Comparison of ENCODE assay signal across 19 mouse cellular contexts in the genomic region with DNA sequence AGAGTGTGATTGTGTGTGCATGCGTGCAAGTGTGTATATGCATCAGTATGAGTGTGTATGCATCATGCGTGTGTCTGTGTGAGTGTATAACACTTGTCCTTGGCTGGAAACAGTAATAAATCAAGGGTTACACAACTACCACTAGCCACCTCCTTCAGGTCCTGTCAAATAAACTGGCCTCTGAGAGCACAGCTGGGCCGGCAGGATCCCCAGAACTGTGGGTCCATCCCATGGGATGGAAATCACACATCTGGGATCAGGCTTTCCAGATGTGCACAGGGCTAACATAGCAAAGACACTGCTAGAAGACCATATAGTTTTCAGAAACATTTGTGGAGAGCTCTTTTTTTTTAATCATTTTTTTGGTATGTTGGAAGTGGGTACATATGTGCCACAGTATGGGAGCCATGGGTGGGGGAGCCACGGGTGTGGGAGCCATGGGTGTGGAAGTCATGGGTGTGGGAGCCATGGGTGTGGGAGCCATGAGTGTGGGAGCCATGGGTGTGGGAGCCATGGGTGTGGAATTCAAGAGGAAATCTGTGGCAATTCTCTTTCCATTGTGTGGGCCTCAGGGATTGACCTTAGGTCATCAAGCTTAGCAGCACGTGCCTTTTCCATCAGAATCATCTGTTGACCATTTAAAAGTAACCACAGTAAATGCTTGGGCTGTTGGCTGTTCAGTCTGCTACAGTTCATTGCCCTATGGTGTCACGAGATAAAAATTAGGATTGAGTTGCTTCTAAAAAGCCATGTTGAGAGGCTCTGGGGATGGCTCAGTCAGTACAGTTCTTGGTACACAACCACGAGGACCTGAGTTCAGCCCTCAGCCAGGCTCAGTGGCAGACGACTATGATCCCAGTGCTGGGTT.
A peak's percentile ranks its signal among the peaks of the same experiment; 100 is the strongest.
DNase-seq lines count a peak whose midpoint lies in the region; ATAC-seq and TF ChIP-seq lines count a peak whose summit lies in the region.
"Had no signal": no experiment of that assay in that cellular context is flagged by ENCODE, and none has a peak within 500 bp of the region (broad histone marks: within the 10 kb centered on the region; RNA-seq: fewer than 3 reads in every experiment).

No protein-coding gene starts in this region.

- 80% methylated on average over 8 of the region's 8 CpGs for WGBS in liver, adult 2 months
- 72% methylated on average over 8 of the region's 8 CpGs for WGBS in liver, embryonic 11.5 days
- WGBS in heart, postnatal 0 days = 61% methylated on average over 8 of the region's 8 CpGs

- H3K27me3 ChIP-seq in liver, adult 2 months (ENCODE audit: control insufficient read depth, insufficient read depth, low read length) = no peaks in the 10 kb centered on the region
- no peaks in the 10 kb centered on the region for H3K27me3 ChIP-seq in liver, embryonic 11.5 days (replicated peaks; ENCODE audit: control insufficient read depth, insufficient read depth, low read length)
- H3K27me3 ChIP-seq in heart, postnatal 0 days (ENCODE audit: control insufficient read depth, insufficient read depth, low read length) = no peaks in the 10 kb centered on the region
- H3K27me3 ChIP-seq: embryonic facial prominence, embryonic 13.5 days; hindbrain, embryonic 12.5 days; lung, embryonic 15.5 days; neural tube, embryonic 12.5 days had no signal

- no peak for TF ChIP-seq EP300 in heart, postnatal 0 days (IDR thresholded peaks at IDR 0.05; ENCODE audit: low read depth)

- H3K4me1 ChIP-seq in liver, adult 2 months (ENCODE audit: control insufficient read depth, insufficient read depth, low read length) = no peaks in the 10 kb centered on the region
- no peaks in the 10 kb centered on the region for H3K4me1 ChIP-seq in liver, embryonic 11.5 days (replicated peaks; ENCODE audit: control insufficient read depth, insufficient read depth, low read length)
- peaks cover 12% of the 10 kb centered on the region for H3K4me1 ChIP-seq in heart, postnatal 0 days (ENCODE audit: control insufficient read depth, insufficient read depth)
- H3K4me1 ChIP-seq: embryonic facial prominence, embryonic 13.5 days; hindbrain, embryonic 12.5 days; midbrain, embryonic 12.5 days; neural tube, embryonic 12.5 days had no signal

- no peaks in the 10 kb centered on the region for H3K79me2 ChIP-seq in liver, adult 2 months (ENCODE audit: control insufficient read depth, insufficient read depth, low read length)

- no peak overlapping the region for H3K9ac ChIP-seq in liver, adult 2 months (ENCODE audit: low read depth, low read length)
- no peak overlapping the region for H3K9ac ChIP-seq in liver, embryonic 11.5 days (ENCODE audit: low read depth, low read length)
- no peak overlapping the region for H3K9ac ChIP-seq in heart, postnatal 0 days (replicated peaks; ENCODE audit: low read depth, low read length)
- H3K9ac ChIP-seq: embryonic facial prominence, embryonic 13.5 days; hindbrain, embryonic 12.5 days; liver, embryonic 14.5 days; lung, embryonic 15.5 days; midbrain, embryonic 12.5 days; neural tube, embryonic 12.5 days had no signal

- no peaks in the 10 kb centered on the region for H3K9me3 ChIP-seq in liver, embryonic 11.5 days (ENCODE audit: control insufficient read depth, low read length)
- H3K9me3 ChIP-seq in heart, postnatal 0 days (replicated peaks; ENCODE audit: control insufficient read depth, low read length) = no peaks in the 10 kb centered on the region
- H3K9me3 ChIP-seq: embryonic facial prominence, embryonic 13.5 days; hindbrain, embryonic 12.5 days; lung, embryonic 15.5 days; midbrain, embryonic 12.5 days; neural tube, embryonic 12.5 days had no signal

- no peak for TF ChIP-seq POLR2A in liver, adult 2 months (IDR thresholded peaks at IDR 0.05; ENCODE audit: extremely low read depth, insufficient read depth, low read length)

- H3K36me3 ChIP-seq in liver, adult 2 months (ENCODE audit: control insufficient read depth, insufficient read depth, low read length) = no peaks in the 10 kb centered on the region
- no peaks in the 10 kb centered on the region for H3K36me3 ChIP-seq in liver, embryonic 11.5 days (ENCODE audit: control insufficient read depth, insufficient read depth, low read length)
- H3K36me3 ChIP-seq in heart, postnatal 0 days (replicated peaks; ENCODE audit: control insufficient read depth, insufficient read depth, low read length) = no peaks in the 10 kb centered on the region
- H3K36me3 ChIP-seq: embryonic facial prominence, embryonic 13.5 days; hindbrain, embryonic 12.5 days; lung, embryonic 15.5 days; midbrain, embryonic 12.5 days; neural tube, embryonic 12.5 days had no signal

- ATAC-seq in liver, embryonic 11.5 days (replicated peaks; ENCODE audit: low FRiP score) = no peak
- ATAC-seq in heart, postnatal 0 days (ENCODE audit: insufficient read depth, low read depth) = peak; percentile 20; the same call in 1 of the 2 replicates
- ATAC-seq: forebrain, embryonic 16.5 days had no signal

- DNase-seq in liver, adult 2 months (ENCODE audit: extremely low read depth, low read depth, low spot score) = peak; percentile 4
- DNase-seq in liver, embryonic 11.5 days (ENCODE audit: low spot score) = no peak
- peak; percentile 32 to 48 for DNase-seq in heart, adult 9 months (ENCODE audit: low spot score in 2 of 2)
- no peak for DNase-seq in heart, postnatal 0 days (ENCODE audit: low spot score)
- DNase-seq in lung, postnatal 36 days = no peak
- DNase-seq in urinary bladder, adult 2 months (ENCODE audit: low spot score) = no peak
- no peak for DNase-seq in left cerebral cortex, postnatal 36 days (ENCODE audit: low spot score in 2 of 2)
- DNase-seq: cerebellum, adult 9-11 months; kidney, adult 18-20 months; left cerebral cortex, postnatal 4 days had no signal

- TF ChIP-seq CTCF in liver, adult 2 months (IDR thresholded peaks at IDR 0.05; ENCODE audit: low read depth, low read length) = no peak
- no peak for TF ChIP-seq CTCF in heart, postnatal 0 days (IDR thresholded peaks at IDR 0.05; ENCODE audit: low read depth)

- H3K27ac ChIP-seq in liver, adult 2 months (replicated peaks; ENCODE audit: insufficient read depth, low read depth, low read length) = no peak overlapping the region
- H3K27ac ChIP-seq in liver, embryonic 11.5 days (ENCODE audit: low read depth, low read length) = no peak overlapping the region
- no peak overlapping the region for H3K27ac ChIP-seq in heart, postnatal 0 days (ENCODE audit: low read depth)
- H3K27ac ChIP-seq: embryonic facial prominence, embryonic 13.5 days; hindbrain, embryonic 12.5 days; kidney, postnatal 0 days; liver, embryonic 14.5 days; lung, embryonic 15.5 days; macrophage; midbrain, embryonic 12.5 days; neural tube, embryonic 12.5 days had no signal

- intact Hi-C loops in left cerebral cortex, postnatal 36 days (cut with DNase I) = no loop called here

- H3K4me2 ChIP-seq in liver, embryonic 11.5 days = no peak overlapping the region
- H3K4me2 ChIP-seq in heart, postnatal 0 days (ENCODE audit: low read depth, low read length) = no peak overlapping the region
- H3K4me2 ChIP-seq: embryonic facial prominence, embryonic 13.5 days; hindbrain, embryonic 12.5 days; lung, embryonic 15.5 days; midbrain, embryonic 12.5 days; neural tube, embryonic 12.5 days had no signal

- no peak overlapping the region for H3K4me3 ChIP-seq in liver, adult 2 months (ENCODE audit: insufficient read depth, low read depth, low read length)
- no peak overlapping the region for H3K4me3 ChIP-seq in liver, embryonic 11.5 days (ENCODE audit: low read depth, low read length)
- no peak overlapping the region for H3K4me3 ChIP-seq in heart, postnatal 0 days (ENCODE audit: low read depth, low read length)
- H3K4me3 ChIP-seq: embryonic facial prominence, embryonic 13.5 days; hindbrain, embryonic 12.5 days; lung, embryonic 15.5 days; midbrain, embryonic 12.5 days; neural tube, embryonic 12.5 days had no signal

Comparison
In these comparisons a context has a peak if more than half of its experiments do, and no peak if none do; other contexts are left out.
1. DNase-seq: peak in liver, adult 2 months (single experiment) and heart, adult 9 months (2 of 2); none in liver, embryonic 11.5 days (single experiment), heart, postnatal 0 days (single experiment), lung, postnatal 36 days (single experiment), urinary bladder, adult 2 months (single experiment) and left cerebral cortex, postnatal 36 days (0 of 2).